Mouse (Mus musculus) neural tube, embryonic 11.5 days (tissue): ENCODE measurements around the gene Phkb. TPM values are rescaled to one million over a fixed set of nuclear protein-coding genes. Genes with fewer than 3 reads are reported as not detected.

Experiments
- ATAC-seq: fragments of 200-750 bp; cut with Nextera tagmentation; 2 replicates; pipeline ENCODE4 v1.8.0; 2017; ENCODE audit warnings: moderate number of reproducible peaks, mild to moderate bottlenecking, moderate TSS enrichment, moderate library complexity; ENCODE audit not compliant: insufficient read depth, low FRiP score, low TSS enrichment
- DNase-seq: peaks from one replicate; pipeline ENCODE4 v3.0.0-alpha.2; 2015; ENCODE audit warnings: low spot score
- H3K27ac ChIP-seq: fragments of 300-500 bp; sonication (generic); 2 replicates; pipeline ENCODE4 v1.5.1; 2014; ENCODE audit warnings: low read depth, mild to moderate bottlenecking, low read length
- H3K27me3 ChIP-seq: fragments of 300-500 bp; sonication (generic); 2 replicates; pipeline ENCODE4 v1.6.1; 2014; ENCODE audit warnings: mild to moderate bottlenecking, low read length, mixed read lengths; ENCODE audit not compliant: control insufficient read depth, insufficient read depth
- H3K36me3 ChIP-seq: fragments of 300-500 bp; sonication (generic); 2 replicates; pipeline ENCODE4 v1.6.1; 2014; ENCODE audit warnings: mild to moderate bottlenecking, low read length, moderate library complexity, mixed read lengths; ENCODE audit not compliant: control insufficient read depth, insufficient read depth
- H3K4me1 ChIP-seq: fragments of 300-500 bp; sonication (generic); 2 replicates; pipeline ENCODE4 v1.6.1; 2014; ENCODE audit warnings: low read length, mixed read lengths; ENCODE audit not compliant: control insufficient read depth, insufficient read depth
- H3K4me2 ChIP-seq: fragments of 300-500 bp; sonication (generic); 2 replicates; pipeline ENCODE4 v1.6.1; 2014; ENCODE audit warnings: low read depth, mild to moderate bottlenecking, moderate library complexity
- H3K4me3 ChIP-seq: fragments of 300-500 bp; sonication (generic); 2 replicates; pipeline ENCODE4 v1.5.1; 2014; ENCODE audit warnings: low read depth, low read length
- H3K9ac ChIP-seq: fragments of 300-500 bp; sonication (generic); 2 replicates; pipeline ENCODE4 v1.6.1; 2014; ENCODE audit warnings: mild to moderate bottlenecking, low read length
- H3K9me3 ChIP-seq: fragments of 300-500 bp; sonication (generic); 2 replicates; pipeline ENCODE4 v1.6.1; 2016; ENCODE audit warnings: low read length; ENCODE audit not compliant: control insufficient read depth
- WGBS: fragments of 180-500 bp; shearing (Covaris S2); extraction: QIAGEN DNeasy Blood & Tissue Kit; methylation state at CpG from one replicate; pipeline ENCODE4 v1.1.7; 2014; 5-methylcytosine and 5-hydroxymethylcytosine counted together
- polyA plus RNA-seq: library from polyadenylated mRNA; unstranded; fragments of >200 nt; fragmentation: Nextera tagmentation; extraction: Ambion mirVana; gene quantifications from 2 replicates; pipeline ENCODE4 v1.2.1, GENCODE M21; 2014

Gene Phkb
- polyA plus RNA-seq, 1 experiment from 2014 or later, result 45.1 TPM

DNA sequence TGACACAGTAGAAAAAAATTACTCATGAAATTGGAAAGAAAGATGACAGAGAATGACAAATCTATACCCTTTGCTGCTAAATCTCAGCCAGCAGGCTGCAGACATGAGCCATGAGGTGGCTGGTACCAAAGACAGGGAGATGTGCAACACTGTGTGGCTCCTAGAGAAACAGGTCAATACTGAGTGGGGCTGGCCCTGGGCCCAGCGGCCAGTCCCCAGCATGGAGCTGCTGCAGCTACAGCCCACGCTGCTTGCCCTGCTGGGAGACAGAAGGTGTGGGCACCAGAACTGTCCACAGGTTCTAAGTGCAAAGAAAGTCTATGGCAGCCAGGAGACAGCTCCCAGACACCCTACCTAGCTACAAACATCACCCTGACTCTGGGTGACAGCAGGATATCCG, 197.7 kb downstream of the Phkb start:
- no peak for DNase-seq
- Histone ChIP-seq H3K27me3 (no peaks in the 10 kb centered on the region), H3K36me3 (no peaks in the 10 kb centered on the region), H3K4me3 (no peak overlapping the region), H3K9me3 (no peaks in the 10 kb centered on the region), H3K27ac (no peak overlapping the region), H3K4me1 (no peaks in the 10 kb centered on the region), H3K9ac (no peak overlapping the region), H3K4me2 (no peak overlapping the region)
- no peak for ATAC-seq
- 87% methylated on average over 3 of the region's 3 CpGs for WGBS

DNA sequence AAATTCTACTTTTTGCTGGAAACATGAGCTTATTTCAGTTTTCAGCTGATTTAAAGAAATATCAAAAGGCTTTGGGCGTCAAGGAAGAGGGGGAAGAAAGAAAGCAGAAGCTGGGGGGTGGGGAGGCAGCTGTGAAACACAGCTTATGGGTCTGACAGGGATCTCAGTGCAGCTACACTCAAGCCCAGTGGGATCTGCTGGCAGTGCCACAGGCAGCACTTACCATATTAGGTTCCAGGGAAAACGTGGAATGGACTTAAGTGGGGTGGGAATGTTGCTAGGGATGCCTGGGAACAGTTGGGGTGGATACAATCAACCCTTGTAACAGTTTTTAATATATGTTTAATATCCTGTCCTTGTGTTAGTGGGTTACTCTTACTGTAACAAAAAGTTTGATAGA, 201.3 kb downstream of the Phkb start:
- H3K4me1 ChIP-seq, result no peaks in the 10 kb centered on the region
- no peak overlapping the region for H3K4me3 ChIP-seq
- H3K27me3 ChIP-seq, result no peaks in the 10 kb centered on the region
- no peak overlapping the region for H3K27ac ChIP-seq
- H3K9ac ChIP-seq, result no peak overlapping the region
- H3K36me3 ChIP-seq, result no peaks in the 10 kb centered on the region
- H3K9me3 ChIP-seq, result no peaks in the 10 kb centered on the region
- WGBS, result 33% methylated on average over 2 of the region's 2 CpGs
- no peak overlapping the region for H3K4me2 ChIP-seq
- DNase-seq (no peak), ATAC-seq (no peak)

DNA sequence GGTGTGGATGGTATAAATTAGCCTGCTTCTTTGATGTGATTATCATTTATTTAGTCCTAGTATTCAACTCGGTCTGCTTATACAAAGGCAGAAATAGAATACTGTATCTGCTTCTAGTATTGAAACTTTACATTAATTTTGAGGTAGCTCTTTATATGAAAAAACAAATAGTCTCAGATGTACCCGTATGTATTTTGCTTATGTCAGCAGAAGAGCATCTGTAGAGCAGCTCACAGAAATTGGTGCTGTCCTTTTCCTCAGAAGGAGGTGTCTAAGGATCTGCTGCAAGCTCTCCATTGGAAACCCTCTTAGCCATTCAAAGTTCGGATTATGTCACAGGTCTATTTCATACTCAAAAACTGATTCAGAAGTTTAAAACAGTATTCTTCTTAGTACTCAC, 210.1 kb downstream of the Phkb start:
- Histone ChIP-seq H3K4me1 (no peaks in the 10 kb centered on the region), H3K9ac (no peak overlapping the region), H3K9me3 (no peaks in the 10 kb centered on the region), H3K4me2 (no peak overlapping the region), H3K36me3 (no peaks in the 10 kb centered on the region), H3K27me3 (no peaks in the 10 kb centered on the region), H3K27ac (no peak overlapping the region), H3K4me3 (no peak overlapping the region)
- ATAC-seq (no peak), DNase-seq (no peak)
- 91% methylated on average over 3 of the region's 3 CpGs for WGBS

DNA sequence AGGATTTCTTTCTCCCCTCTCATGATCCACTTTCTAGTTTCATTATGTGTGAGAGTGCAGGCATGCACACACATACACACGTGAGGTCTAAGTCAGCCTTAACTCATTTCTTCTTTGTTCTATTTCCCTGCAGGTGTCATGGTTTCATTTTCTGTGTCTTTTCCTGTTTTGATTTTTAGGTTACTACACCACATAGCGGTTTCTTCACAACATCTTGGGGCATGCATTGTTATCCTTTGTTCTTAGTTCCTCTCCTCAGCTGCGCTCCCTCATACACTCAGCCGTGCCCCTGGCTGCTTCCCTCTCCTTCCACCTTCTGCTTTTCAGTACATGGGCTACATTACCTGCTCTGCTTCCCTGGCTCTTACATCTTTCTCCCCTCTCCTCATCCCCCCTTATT, 211.2 kb downstream of the Phkb start:
- Histone ChIP-seq H3K9me3 (no peaks in the 10 kb centered on the region), H3K36me3 (no peaks in the 10 kb centered on the region), H3K4me2 (no peak overlapping the region), H3K9ac (no peak overlapping the region), H3K27ac (no peak overlapping the region), H3K4me3 (no peak overlapping the region), H3K27me3 (no peaks in the 10 kb centered on the region), H3K4me1 (no peaks in the 10 kb centered on the region)
- ATAC-seq (no peak), DNase-seq (no peak)
- WGBS, result 87% methylated on average over 4 of the region's 4 CpGs

DNA sequence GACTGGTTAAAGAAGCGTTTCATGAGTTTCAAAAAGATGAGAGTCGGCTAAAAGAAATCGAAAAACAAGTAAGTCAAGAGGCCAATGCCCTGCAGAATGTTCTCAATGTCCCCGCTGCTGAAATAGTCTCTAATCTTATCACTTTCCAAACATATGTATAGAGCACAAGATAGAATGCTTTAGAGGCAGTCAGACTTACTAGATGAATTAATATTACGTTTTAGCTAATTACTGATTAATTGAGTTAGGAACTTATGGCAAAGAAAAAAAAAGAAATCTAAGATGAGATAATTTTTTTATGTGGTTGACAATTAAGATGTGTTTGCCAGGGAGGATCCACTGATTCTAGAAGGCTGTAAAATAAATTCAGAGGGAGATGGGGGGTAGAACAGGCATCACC, 217.9 kb downstream of the Phkb start:
- Histone ChIP-seq H3K27ac (no peak overlapping the region), H3K9me3 (no peaks in the 10 kb centered on the region), H3K4me1 (no peaks in the 10 kb centered on the region), H3K36me3 (no peaks in the 10 kb centered on the region), H3K4me3 (no peak overlapping the region), H3K4me2 (no peak overlapping the region), H3K27me3 (no peaks in the 10 kb centered on the region), H3K9ac (no peak overlapping the region)
- ATAC-seq (no peak), DNase-seq (no peak)
- 95% methylated on average over 5 of the region's 5 CpGs for WGBS

DNA sequence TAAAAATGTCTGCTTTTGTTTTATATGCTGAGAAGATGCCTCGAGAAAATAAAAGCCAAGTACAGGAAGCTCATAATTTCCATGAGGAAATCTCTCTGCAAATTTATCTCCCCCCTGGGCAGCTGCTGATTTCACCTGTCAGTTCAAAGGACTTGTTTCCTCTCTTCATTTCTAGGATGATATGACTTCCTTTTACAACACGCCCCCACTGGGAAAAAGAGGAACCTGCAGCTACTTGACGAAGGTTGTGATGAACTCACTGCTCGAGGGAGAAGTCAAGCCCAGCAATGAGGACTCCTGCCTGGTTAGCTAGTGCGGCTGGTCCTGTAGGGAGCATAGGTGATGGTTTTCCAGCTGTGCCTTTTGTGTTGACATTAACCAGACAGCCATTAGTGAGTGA, 218.4 kb downstream of the Phkb start:
- no peak overlapping the region for H3K4me3 ChIP-seq
- no peak for ATAC-seq
- H3K36me3 ChIP-seq, result no peaks in the 10 kb centered on the region
- no peak overlapping the region for H3K4me2 ChIP-seq
- H3K9me3 ChIP-seq, result no peaks in the 10 kb centered on the region
- 81% methylated on average over 5 of the region's 5 CpGs for WGBS
- DNase-seq, result no peak
- no peaks in the 10 kb centered on the region for H3K27me3 ChIP-seq
- H3K4me1 ChIP-seq, result no peaks in the 10 kb centered on the region
- no peak overlapping the region for H3K9ac ChIP-seq
- no peak overlapping the region for H3K27ac ChIP-seq

DNA sequence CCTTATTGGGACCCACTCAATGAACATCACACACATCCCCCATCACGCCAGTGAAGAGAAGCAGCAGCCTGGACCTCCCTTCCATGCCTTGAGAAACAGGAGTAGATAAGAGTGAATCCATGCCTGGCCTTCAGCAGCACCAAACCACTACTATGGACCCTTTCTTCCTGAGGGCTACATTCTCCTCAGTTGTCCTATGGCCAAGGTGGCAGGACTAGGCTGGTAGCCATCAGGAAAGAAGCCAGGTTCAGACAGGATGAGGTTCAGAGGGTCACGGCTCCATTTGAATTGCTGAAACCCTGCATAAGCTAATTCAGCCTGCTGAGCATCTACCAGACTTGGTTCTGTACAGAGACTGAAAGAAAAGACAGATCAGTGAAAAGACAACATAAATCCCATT, 222.7 kb downstream of the Phkb start:
- ATAC-seq (no peak), DNase-seq (no peak)
- no peaks in the 10 kb centered on the region for H3K36me3 ChIP-seq
- no peaks in the 10 kb centered on the region for H3K9me3 ChIP-seq
- H3K4me3 ChIP-seq, result no peak overlapping the region
- no peaks in the 10 kb centered on the region for H3K27me3 ChIP-seq
- H3K4me2 ChIP-seq, result no peak overlapping the region
- WGBS, result 91% methylated on average over 2 of the region's 2 CpGs
- H3K9ac ChIP-seq, result no peak overlapping the region
- no peak overlapping the region for H3K27ac ChIP-seq
- no peaks in the 10 kb centered on the region for H3K4me1 ChIP-seq

DNA sequence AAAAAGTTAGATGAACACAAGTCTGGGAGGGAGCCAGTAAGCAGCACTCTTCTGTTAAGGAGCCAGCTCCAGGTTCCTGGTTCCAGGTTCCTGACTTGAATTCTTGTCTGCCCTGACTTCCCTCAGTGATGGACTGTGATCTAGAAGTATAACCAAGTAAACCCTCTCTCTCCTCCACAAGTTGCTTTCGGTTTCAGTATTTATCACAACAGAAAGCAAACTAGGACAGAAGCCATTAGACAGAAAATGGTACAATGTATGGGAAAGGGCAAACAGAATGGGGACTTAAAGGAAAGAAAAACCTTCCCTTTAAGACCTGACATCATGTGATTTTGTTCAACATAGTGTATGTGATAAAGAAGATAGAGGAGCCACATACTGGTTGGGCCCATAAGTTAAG, 238.7 kb downstream of the Phkb start:
- H3K9me3 ChIP-seq, result no peaks in the 10 kb centered on the region
- no peaks in the 10 kb centered on the region for H3K27me3 ChIP-seq
- WGBS, result 92% methylated on average over 1 of the region's 1 CpGs
- H3K4me1 ChIP-seq, result no peaks in the 10 kb centered on the region
- no peak for ATAC-seq
- DNase-seq, result no peak
- H3K27ac ChIP-seq, result no peak overlapping the region
- H3K4me2 ChIP-seq, result no peak overlapping the region
- no peaks in the 10 kb centered on the region for H3K36me3 ChIP-seq
- no peak overlapping the region for H3K4me3 ChIP-seq
- no peak overlapping the region for H3K9ac ChIP-seq

DNA sequence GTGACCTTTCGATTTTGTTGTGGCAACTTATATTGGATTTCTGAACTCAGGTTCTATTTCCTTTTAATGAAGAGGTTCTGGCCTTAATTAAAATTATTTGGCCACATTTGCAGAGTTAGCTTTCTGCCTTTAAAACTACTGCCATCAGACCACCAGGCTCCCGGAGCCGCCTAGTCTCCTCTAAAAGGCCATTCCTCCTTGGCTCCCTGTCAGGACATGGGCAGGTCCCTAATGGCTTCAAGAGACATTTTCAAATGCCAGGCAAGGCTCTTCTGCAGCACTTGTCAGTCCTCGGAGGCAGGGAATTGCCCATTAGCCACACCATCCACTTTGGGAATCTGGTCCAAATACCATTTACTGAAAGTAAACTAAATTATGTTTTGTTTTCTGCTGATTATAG, 242.6 kb downstream of the Phkb start:
- Histone ChIP-seq H3K4me1 (no peaks in the 10 kb centered on the region), H3K9ac (no peak overlapping the region), H3K4me3 (no peak overlapping the region), H3K4me2 (no peak overlapping the region), H3K36me3 (no peaks in the 10 kb centered on the region), H3K27ac (no peak overlapping the region), H3K27me3 (no peaks in the 10 kb centered on the region), H3K9me3 (no peaks in the 10 kb centered on the region)
- ATAC-seq, result no peak
- no peak for DNase-seq
- 80% methylated on average over 4 of the region's 4 CpGs for WGBS
